Mouse (Mus musculus) ES-E14 (cell line): Measurements from ENCODE around the gene Bcam. TPM values are rescaled to one million over a fixed set of nuclear protein-coding genes. Genes with fewer than 3 reads are reported as not detected.

Experiments used
- DNase-seq: peaks from one replicate; pipeline ENCODE4 v3.0.0-alpha.2; 2013; ENCODE audit warnings: low read depth, low spot score
- H3K27ac ChIP-seq: 2 replicates; pipeline ENCODE4 v1.5.1; 2012; ENCODE audit warnings: low read depth, mild to moderate bottlenecking, low read length, moderate library complexity, mixed read lengths; ENCODE audit not compliant: poor library complexity, insufficient read depth, severe bottlenecking
- H3K36me3 ChIP-seq: 2 replicates; pipeline ENCODE4 v1.6.1; 2012; ENCODE audit warnings: mild to moderate bottlenecking, low read length, moderate library complexity, mixed read lengths; ENCODE audit not compliant: control insufficient read depth, poor library complexity, insufficient read depth, severe bottlenecking
- H3K4me1 ChIP-seq, 2 experiments: fragments of 150-350 bp in 1 of 2; sonication (generic) in 1 of 2; 2 replicates each; pipeline ENCODE4 v1.6.1; 2012; ENCODE audit warnings: low read length in 2 of 2, mild to moderate bottlenecking in 1 of 2, mixed read lengths in 1 of 2; ENCODE audit not compliant: control insufficient read depth in 2 of 2, insufficient read depth in 2 of 2, poor library complexity in 1 of 2
- H3K4me3 ChIP-seq, 2 experiments: fragments of 150-350 bp in 1 of 2; sonication (generic) in 1 of 2; 2 replicates each; pipeline ENCODE4 v1.5.1; 2012; ENCODE audit warnings: low read length in 2 of 2, low read depth in 1 of 2, mild to moderate bottlenecking in 1 of 2, mixed read lengths in 1 of 2; ENCODE audit not compliant: insufficient read depth in 1 of 2, poor library complexity in 1 of 2, severe bottlenecking in 1 of 2
- H3K9ac ChIP-seq: 2 replicates; pipeline ENCODE4 v1.6.1; 2012; ENCODE audit warnings: low read depth, mild to moderate bottlenecking, low read length, mixed read lengths; ENCODE audit not compliant: poor library complexity, insufficient read depth, severe bottlenecking
- H3K9me3 ChIP-seq: fragments of 150-350 bp; sonication (generic); 2 replicates; pipeline ENCODE4 v1.6.1; 2012; ENCODE audit warnings: low read depth, mild to moderate bottlenecking, low read length; ENCODE audit not compliant: control insufficient read depth, insufficient read depth
- CHD2 ChIP-seq: IDR thresholded peaks from 2 replicates; pipeline ENCODE4 v1.6.1; 2014; ENCODE audit warnings: mild to moderate bottlenecking, low read depth, low read length, inconsistent platforms
- HCFC1 ChIP-seq: IDR thresholded peaks from 2 replicates; pipeline ENCODE4 v1.6.1; 2012; ENCODE audit warnings: low read length, inconsistent platforms, borderline replicate concordance; ENCODE audit not compliant: insufficient read depth
- MAFK ChIP-seq: IDR thresholded peaks from 2 replicates; pipeline ENCODE4 v1.6.1; 2014; ENCODE audit warnings: mild to moderate bottlenecking, low read depth, low read length, inconsistent platforms; ENCODE audit not compliant: insufficient read depth
- ZC3H11A ChIP-seq: IDR thresholded peaks from 2 replicates; pipeline ENCODE4 v1.6.1; 2012; ENCODE audit warnings: low read depth, mild to moderate bottlenecking, inconsistent platforms, low read length, borderline replicate concordance
- ZNF384 ChIP-seq: IDR thresholded peaks from 2 replicates; pipeline ENCODE4 v1.6.1; 2012; ENCODE audit warnings: low read depth, low read length, inconsistent platforms
- in situ Hi-C, 2 experiments: fragments of 600-800 bp; cut with MboI; formaldehyde crosslinking; loops; one replicate each; pipeline ENCODE4 v1.15.1; 2025; ENCODE audit warnings: low sequenced_read_pairs in 2 of 2, inconsistent platforms in 1 of 2; ENCODE audit not compliant: unreplicated experiment in 2 of 2
- total RNA-seq: library from RNA; depleted of rRNA; stranded (reverse); fragments of 300-350 nt; gene quantifications from 2 replicates; pipeline ENCODE4 v1.2.3, GENCODE M21; 2012; rRNA removed

Bcam gene
- 167 and 309 TPM in 2 replicates for total RNA-seq

DNA sequence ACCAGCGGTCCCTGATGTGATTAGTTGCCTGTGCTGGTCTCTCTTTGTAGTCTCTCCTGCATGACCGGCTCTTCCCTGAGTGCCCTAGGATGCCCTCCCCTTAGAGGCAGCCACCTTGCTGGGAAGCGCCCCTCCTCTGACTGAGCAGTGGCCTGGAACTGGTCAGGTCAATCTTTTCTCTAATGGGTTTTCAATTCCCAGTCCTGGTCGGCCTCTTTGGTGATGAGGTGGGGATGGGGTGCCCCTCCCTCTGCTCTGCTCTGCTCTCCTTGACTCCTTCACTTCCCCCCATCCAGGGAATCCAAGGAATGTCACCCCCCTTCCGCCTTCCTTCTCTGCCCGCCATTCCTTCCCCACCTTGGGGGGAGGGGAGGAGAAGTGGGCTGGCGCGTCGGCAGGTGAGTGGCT, at the start of gene Bcam:
Gene Bcam, minus strand, starts transcription at position 33 of the 408 bp plus-strand sequence.
- DNase-seq, result peak; percentile 85
- H3K4me1 ChIP-seq, result peaks cover 2 to 11% of the 10 kb centered on the region in 2 experiments; a peak in 2 of 4 replicates
- peaks cover 4% of the 10 kb centered on the region; the same call in 1 of the 2 replicates for H3K36me3 ChIP-seq
- peak within 1 kb of the TSS; percentile 77 for H3K27ac ChIP-seq
- TF ChIP-seq CHD2 (peak; percentile 82), ZNF384 (no peak)
- H3K9me3 ChIP-seq, result no peaks in the 10 kb centered on the region; the same call in 1 of the 2 replicates
- in situ Hi-C loops, result no loop called here
- peak within 1 kb of the TSS; percentile 72 to 86 for H3K4me3 ChIP-seq
- peak within 1 kb of the TSS; percentile 69 for H3K9ac ChIP-seq

DNA sequence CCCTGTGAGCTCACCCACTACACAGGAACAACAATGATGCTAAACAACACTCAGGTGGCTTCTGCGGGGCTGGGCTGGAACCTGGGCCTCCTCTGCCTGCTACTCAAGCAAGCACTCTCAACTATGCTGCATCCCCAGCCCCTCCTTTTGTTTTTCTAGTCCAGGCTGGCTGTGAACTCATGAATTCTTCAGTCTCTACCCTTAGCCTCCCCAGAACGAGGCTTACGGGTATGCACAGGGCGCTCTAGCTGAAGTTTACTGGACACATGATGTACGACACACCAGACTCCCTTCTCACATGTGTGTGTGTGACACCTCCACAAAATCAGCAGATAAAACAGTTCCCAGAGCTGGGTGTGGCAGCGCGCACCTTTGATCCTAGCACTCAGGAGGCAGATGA, 48.1 kb upstream of the Bcam start:
- TF ChIP-seq MAFK (no peak), ZNF384 (no peak), HCFC1 (no peak), ZC3H11A (no peak), CHD2 (no peak)

GRCm38 (mm10) chr7:19818440-19818839, 47.6 kb upstream of the Bcam start:
- Histone ChIP-seq H3K4me3 (no peak overlapping the region), H3K9me3 (no peaks in the 10 kb centered on the region), H3K9ac (no peak overlapping the region), H3K36me3 (peaks cover 9% of the 10 kb centered on the region; the same call in 1 of the 2 replicates), H3K27ac (peak overlapping the region; percentile 94; the same call in 1 of the 2 replicates), H3K4me1 (peaks cover 9 to 30% of the 10 kb centered on the region in 2 experiments; a peak in 3 of 4 replicates)
- in situ Hi-C loops, result loop anchor here in 1 of 2 experiments (10.0 kb wide), 1 partner anchor 64 kb away; the partner anchor contains the start of gene Nectin2
- no peak for TF ChIP-seq ZNF384
- no peak for TF ChIP-seq MAFK
- no peak for TF ChIP-seq CHD2
- no peak for TF ChIP-seq HCFC1
- TF ChIP-seq ZC3H11A, result no peak
- DNase-seq, result no peak

More for the DNA sequence above, 48.1 kb upstream of the Bcam start:
- Histone ChIP-seq H3K36me3 (peaks cover 9% of the 10 kb centered on the region; the same call in 1 of the 2 replicates), H3K4me1 (peaks cover 9 to 32% of the 10 kb centered on the region in 2 experiments; a peak in 3 of 4 replicates), H3K27ac (peak overlapping the region; percentile 67; the same call in 1 of the 2 replicates), H3K9ac (peak overlapping the region; percentile 49; the same call in 1 of the 2 replicates), H3K9me3 (no peaks in the 10 kb centered on the region), H3K4me3 (no peak overlapping the region)
- in situ Hi-C loops, result loop anchor here in 1 of 2 experiments (10.0 kb wide), 1 partner anchor 64 kb away; the partner anchor contains the start of gene Nectin2
- no peak for DNase-seq

DNA sequence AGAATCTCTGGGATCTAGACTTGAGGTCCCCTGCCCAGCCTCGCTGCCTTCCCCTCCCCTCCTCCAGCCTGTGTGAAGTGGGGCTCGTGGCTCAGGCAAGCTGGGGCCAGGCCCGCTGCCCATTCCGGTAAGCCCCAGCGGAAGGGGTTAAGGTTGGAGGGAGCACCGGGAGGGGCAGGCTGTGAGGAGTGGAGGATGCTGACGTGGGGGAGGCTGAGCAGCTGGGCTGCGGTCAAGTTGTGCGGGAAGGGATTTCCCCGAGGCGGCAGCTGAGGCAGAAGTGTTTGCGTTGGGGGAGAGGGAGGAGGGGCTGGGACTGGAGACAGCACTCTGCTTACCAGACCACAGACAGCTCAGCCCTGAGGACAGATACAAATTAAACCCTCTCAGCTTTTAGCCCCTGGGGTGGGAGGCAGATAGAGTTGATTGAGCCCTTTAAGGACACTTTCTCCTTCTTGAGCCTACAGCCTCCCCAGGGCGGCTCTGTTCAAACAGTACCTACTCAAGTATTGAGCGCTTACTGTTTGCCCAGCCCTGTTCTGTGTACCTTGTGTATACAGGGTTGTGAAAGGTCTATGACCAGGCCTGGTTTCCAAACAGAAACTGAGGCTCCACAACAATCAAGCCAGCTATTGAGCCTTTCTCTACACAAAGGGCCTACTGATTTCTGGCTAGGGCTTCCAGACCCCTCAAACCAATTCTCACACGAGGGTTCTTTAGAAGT, 46.7 kb upstream of the Bcam start:
- H3K9ac ChIP-seq, result peak overlapping the region; percentile 81
- peak; percentile 68 for DNase-seq
- H3K4me3 ChIP-seq, result peak overlapping the region; percentile 69 to 77
- peak overlapping the region; percentile 94 for H3K27ac ChIP-seq
- in situ Hi-C loops, result loop anchor here in 1 of 2 experiments (10.0 kb wide), 1 partner anchor 63 kb away; the partner anchor contains the start of gene Nectin2
- TF ChIP-seq HCFC1 (no peak), ZC3H11A (no peak), ZNF384 (no peak), MAFK (no peak), CHD2 (no peak)
- no peaks in the 10 kb centered on the region for H3K9me3 ChIP-seq
- H3K4me1 ChIP-seq, result peaks cover 9 to 31% of the 10 kb centered on the region in 2 experiments; a peak in 3 of 4 replicates
- H3K36me3 ChIP-seq, result peaks cover 9% of the 10 kb centered on the region; the same call in 1 of the 2 replicates
